Mouse (Mus musculus) layer of hippocampus, postnatal 10 days (tissue): ENCODE data around the gene Grem1. TPM values are rescaled to one million over a fixed set of nuclear protein-coding genes. Genes with fewer than 3 reads are reported as not detected.

ENCODE experiments used
- DNase-seq, 2 experiments: peaks; one replicate each; pipeline ENCODE4 v3.0.0; 2021; ENCODE audit warnings: low spot score in 2 of 2
- total RNA-seq, 2 experiments: library from RNA; stranded (reverse); gene quantifications; 2 replicates each; pipeline ENCODE4 v1.2.3; 2021

Grem1 gene
- total RNA-seq, 2 experiments from 2014 or later: 1.7 to 1.9 TPM

GRCm38 (mm10) chr2:113757525-113758310 is 728 bp downstream of the Grem1 start:
- DNase-seq: peak; percentile 34 to 41

GRCm38 (mm10) chr2:113756924-113757524 is 1.4 kb downstream of the Grem1 start:
- no peak for DNase-seq

DNA sequence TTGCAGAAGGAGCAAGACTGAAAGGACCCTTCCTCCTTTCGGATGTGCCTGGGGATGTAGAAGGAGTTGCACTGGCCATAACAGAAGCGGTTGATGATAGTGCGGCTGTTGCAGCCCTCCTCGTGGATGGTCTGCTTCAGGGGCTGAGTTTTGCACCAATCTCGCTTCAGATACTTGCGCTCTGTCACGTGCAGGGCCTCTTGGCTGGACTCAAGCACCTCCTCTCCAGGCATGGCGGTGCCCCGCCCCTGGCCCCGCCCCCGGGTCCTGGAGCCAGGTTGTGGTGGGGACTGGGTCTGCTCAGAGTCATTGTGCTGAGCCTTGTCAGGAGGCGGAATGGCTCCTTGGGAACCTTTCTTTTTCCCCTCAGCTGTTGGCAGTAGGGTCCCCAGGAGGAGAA is 8.7 kb downstream of the Grem1 start:
- no peak for DNase-seq

GRCm38 (mm10) chr2:113749309-113749708 is 9.1 kb downstream of the Grem1 start:
- no peak for DNase-seq

GRCm38 (mm10) chr2:113728581-113728980 is 29.9 kb downstream of the Grem1 start:
- DNase-seq: no peak

DNA sequence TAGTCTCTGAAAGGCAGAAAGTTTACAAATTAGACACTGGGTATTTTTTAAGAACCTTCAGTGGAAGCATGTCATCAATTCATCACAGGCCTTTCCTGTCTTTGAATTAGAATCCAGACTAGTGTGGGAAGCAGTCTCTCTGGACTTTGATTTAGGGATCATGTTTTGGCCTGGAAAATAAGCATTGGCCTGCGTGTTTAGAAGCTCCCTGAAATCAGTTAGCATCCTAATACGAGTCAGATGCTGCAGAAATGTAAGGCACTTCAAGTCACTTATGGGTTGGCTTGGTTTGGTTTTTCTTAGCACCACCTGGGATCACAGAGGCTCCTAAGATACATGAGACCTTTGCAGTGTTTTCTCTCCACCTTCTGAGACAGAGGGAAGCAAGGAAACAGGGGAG is 43.6 kb downstream of the Grem1 start:
- DNase-seq: no peak

DNA sequence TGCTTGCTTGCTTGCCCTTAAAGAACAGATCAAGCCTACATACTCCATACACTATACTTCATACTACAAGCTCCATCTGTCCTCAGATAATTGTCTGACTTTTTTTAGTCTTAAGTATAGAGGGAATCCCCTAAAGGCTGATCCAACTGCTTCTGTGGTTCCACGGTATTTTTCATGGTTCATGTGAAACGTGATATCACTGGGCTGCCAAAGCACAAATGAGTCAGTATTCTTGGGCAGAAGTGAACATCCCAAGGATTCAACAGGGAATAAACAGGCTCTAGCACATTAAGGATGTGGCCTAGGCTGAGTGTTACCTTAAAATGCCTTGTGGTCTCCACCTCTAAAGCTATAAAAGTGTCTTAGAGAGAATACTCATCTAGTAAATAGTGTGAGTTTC is 45.0 kb downstream of the Grem1 start:
- DNase-seq: no peak

DNA sequence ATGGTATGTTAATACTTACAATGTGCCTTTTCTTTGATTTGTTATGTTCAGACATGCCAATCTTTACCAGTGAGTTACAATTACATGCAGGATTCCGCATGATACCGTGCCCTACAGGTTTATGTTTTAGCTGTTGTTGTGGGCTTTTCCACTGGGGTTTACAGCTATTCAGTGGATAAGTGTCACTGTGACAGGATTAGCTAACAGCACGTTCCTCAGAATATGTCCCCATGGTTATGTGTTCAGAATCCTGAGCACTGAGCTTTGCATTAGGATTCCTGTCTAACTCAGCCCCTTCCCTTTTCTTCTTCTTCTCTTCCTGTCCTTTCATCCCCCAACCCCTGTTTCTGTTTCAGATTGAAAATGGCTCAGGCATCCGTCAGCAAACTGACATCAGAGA is 50.9 kb downstream of the Grem1 start:
- no peak for DNase-seq

- no peak for DNase-seq
These were observed 56.9 kb downstream of the Grem1 start for GRCm38 (mm10) chr2:113701507-113701906.

- no peak for DNase-seq
These were observed 61.8 kb downstream of the Grem1 start for GRCm38 (mm10) chr2:113696647-113697046.

GRCm38 (mm10) chr2:113696222-113696621 is 62.2 kb downstream of the Grem1 start:
- no peak for DNase-seq

Other genes with a start within 250 kb of the Grem1 start
- gene Scg5, start 70.5 kb upstream of the Grem1 start, total RNA-seq: 100 to 1,000 TPM; 272 TPM
- gene Arhgap11a, start 90.0 kb upstream of the Grem1 start, total RNA-seq: 1 to 10 TPM; 6.6 to 6.7 TPM